Mouse (Mus musculus) bone marrow macrophage, adult 2 months (primary cell): ENCODE data around the gene Fam228b.

Source experiments
- CTCF ChIP-seq: IDR thresholded peaks from 2 replicates; pipeline ENCODE4 v1.5.1; 2012; ENCODE audit warnings: low read depth, mild to moderate bottlenecking, low read length, moderate library complexity
- POLR2A ChIP-seq: IDR thresholded peaks from 2 replicates; pipeline ENCODE4 v1.6.1; 2012; ENCODE audit warnings: mild to moderate bottlenecking, low read depth, low read length, borderline replicate concordance

DNA sequence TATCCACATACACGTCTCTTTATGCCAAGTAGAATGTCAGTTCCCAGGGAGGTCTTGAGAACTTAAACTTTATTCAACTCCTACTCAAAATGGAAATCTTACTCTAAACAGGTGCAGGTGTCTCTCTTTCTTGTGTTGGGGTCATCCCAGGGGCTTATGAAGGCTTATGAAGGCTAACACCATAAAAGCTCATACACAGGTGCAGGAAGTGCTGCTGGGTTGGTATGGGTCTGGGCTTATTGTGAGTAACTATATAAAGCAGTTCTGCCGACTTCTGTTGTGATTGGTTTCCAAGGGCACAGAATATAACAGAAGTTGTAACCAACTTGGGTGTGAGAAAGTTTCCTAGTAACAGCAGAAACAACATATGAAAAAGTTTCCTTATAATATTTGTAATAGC, 15.4 kb upstream of the Fam228b start:
- TF ChIP-seq CTCF (no peak), POLR2A (no peak)
